Mouse (Mus musculus): Measurements from ENCODE around the gene Slc7a1. TPM values are rescaled to one million over a fixed set of nuclear protein-coding genes. Genes with fewer than 3 reads are reported as not detected.

Gene Slc7a1
- 16.2 and 17.3 TPM in 2 replicates for polyA plus RNA-seq (2015; fragmentation: Nextera tagmentation; extraction: Ambion mirVana)

DNA sequence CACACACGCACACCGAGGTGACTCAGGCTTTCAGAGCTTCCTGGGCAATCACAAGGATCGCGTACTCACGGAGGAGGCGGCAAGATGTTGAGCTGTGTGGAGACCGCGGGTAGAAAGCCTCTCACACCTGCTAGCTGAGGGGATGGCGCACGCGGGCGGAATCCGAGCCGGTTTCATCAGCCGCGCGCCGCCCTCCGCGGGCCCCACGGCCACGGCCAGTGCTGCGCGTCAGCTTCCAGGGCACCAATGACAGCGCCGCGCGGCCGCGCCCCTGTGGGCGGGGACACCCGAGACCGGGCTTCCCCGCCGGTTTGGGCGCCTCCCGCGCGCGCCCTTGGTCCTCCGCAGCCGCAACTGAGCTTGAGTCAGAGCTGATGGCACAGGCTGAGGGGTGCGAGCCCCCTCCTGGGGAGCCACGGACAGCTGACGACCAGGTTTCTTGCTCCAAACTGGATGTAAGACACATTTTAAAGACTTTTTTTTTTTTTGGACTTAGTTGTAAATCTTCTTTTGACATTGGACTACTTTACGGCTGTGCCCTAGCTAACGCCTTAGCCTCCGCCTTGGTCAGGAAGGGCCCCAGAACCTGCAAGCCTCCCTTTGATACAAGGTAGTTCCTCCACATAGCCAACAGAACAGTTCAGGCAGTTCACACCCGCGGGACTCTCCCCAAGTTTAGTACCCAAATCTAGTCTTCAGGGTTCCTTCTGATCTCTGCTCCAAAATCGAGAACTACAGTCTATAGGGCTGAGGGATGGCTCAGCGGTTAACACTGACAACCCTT is at the start of gene Slc7a1:
TSS of gene Slc7a1 (minus strand) at position 245 of the 784 bp plus-strand sequence.
- WGBS: 1% methylated on average over 52 of the region's 52 CpGs
- H3K9ac ChIP-seq: peak within 1 kb of the TSS; percentile 84
- H3K27ac ChIP-seq (replicated peaks): peak within 1 kb of the TSS; percentile 62
- peak within 1 kb of the TSS; percentile 69 for H3K4me3 ChIP-seq
- H3K9me3 ChIP-seq: no peaks in the 10 kb centered on the region
- H3K4me2 ChIP-seq: peak within 1 kb of the TSS; percentile 83
- peak; percentile 86 for ATAC-seq (ENCODE audit: extremely low read depth, insufficient number of reproducible peaks, low FRiP score, low TSS enrichment)
- H3K36me3 ChIP-seq: peaks cover 13% of the 10 kb centered on the region
- H3K4me1 ChIP-seq: peaks cover 20% of the 10 kb centered on the region
- peaks cover 9% of the 10 kb centered on the region; the same call in 1 of the 2 replicates for H3K27me3 ChIP-seq (replicated peaks)

DNA sequence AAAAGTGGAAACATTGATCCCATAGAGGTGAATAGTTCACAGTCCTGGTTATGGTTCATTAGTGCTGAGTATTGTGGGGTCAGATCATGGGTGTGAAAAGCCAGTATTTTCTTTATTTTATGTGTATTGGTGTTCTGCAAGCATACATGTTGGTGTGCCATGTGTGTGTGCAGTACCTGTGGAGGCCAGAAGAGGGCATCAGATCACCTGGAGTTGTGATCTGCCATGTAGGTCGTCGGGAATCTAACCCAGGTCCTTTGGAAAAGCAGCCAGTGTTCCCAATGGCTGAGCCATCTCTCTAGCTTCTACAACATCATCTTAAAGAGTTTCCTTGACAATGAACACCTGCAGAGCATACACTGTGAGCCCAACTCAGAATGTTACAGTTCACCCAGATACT is 45.3 kb upstream of the Slc7a1 start:
- H3K9ac ChIP-seq: no peak overlapping the region
- ATAC-seq (ENCODE audit: extremely low read depth, insufficient number of reproducible peaks, low FRiP score, low TSS enrichment): no peak

DNA sequence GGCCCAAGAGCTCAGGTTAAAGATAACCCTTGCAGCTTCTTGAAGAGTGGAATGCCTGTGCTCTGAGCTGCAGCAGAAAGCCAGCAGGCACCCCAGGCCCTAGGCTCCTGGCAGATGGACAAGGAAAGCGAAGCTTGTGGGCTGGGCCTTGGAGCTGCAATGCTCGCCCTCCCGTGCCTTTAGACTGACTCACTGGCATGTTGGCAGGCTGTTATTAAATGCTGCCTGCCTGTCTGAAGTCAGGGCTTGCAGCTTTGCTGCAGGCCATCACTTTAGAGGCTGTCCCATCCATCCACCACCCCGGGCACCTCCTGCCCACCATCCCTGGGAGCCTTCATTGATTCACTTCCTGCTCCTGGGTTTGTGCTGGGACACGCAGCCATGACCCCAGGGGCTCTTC is 44.0 kb upstream of the Slc7a1 start:
- Histone ChIP-seq H3K36me3 (no peaks in the 10 kb centered on the region), H3K4me3 (no peak overlapping the region), H3K9ac (no peak overlapping the region), H3K9me3 (peaks cover 6% of the 10 kb centered on the region; the same call in 1 of the 2 replicates), H3K27ac (replicated peaks) (peak overlapping the region; percentile 21), H3K4me2 (no peak overlapping the region), H3K4me1 (peaks cover 13% of the 10 kb centered on the region), H3K27me3 (replicated peaks) (no peaks in the 10 kb centered on the region)
- WGBS: 35% methylated on average over 5 of the region's 5 CpGs
- ATAC-seq (ENCODE audit: extremely low read depth, insufficient number of reproducible peaks, low FRiP score, low TSS enrichment): peak; percentile 37; the same call in 1 of the 2 replicates

More for the DNA sequence above, 45.3 kb upstream of the Slc7a1 start:
- Histone ChIP-seq H3K36me3 (no peaks in the 10 kb centered on the region), H3K9me3 (peaks cover 6% of the 10 kb centered on the region; the same call in 1 of the 2 replicates), H3K4me2 (no peak overlapping the region), H3K27ac (replicated peaks) (no peak overlapping the region), H3K27me3 (replicated peaks) (0 out of 2 replicates have a peak, but pooled peaks cover 1% of the 10 kb centered on the region), H3K4me1 (peaks cover 13% of the 10 kb centered on the region), H3K4me3 (no peak overlapping the region)
- WGBS: 89% methylated on average over 2 of the region's 2 CpGs

DNA sequence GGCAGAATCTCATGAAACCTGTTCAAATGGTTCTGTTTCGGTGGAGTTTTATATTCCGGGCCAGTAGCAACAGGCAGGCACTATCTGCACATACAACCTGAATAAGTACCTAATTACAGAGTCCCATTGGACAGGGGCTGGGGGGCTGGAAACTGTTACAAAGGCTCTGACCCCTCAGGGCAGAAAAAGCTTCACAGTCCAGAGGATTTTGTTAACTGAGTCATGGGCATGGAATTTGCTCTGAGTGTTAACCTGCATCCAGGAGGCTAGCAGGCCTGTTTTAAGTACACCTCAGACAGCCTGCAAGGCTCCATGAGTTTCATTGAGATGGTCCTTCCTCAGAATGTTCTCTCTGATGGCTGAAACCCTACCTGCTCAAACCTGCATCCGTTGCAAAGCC is 36.0 kb upstream of the Slc7a1 start:
- 78% methylated on average over 3 of the region's 3 CpGs for WGBS
- H3K9ac ChIP-seq: no peak overlapping the region
- ATAC-seq (ENCODE audit: extremely low read depth, insufficient number of reproducible peaks, low FRiP score, low TSS enrichment): no peak
- H3K36me3 ChIP-seq: no peaks in the 10 kb centered on the region
- H3K9me3 ChIP-seq: no peaks in the 10 kb centered on the region
- H3K27me3 ChIP-seq (replicated peaks): no peaks in the 10 kb centered on the region
- H3K4me3 ChIP-seq: no peak overlapping the region
- no peaks in the 10 kb centered on the region for H3K4me1 ChIP-seq
- no peak overlapping the region for H3K27ac ChIP-seq (replicated peaks)
- H3K4me2 ChIP-seq: no peak overlapping the region

DNA sequence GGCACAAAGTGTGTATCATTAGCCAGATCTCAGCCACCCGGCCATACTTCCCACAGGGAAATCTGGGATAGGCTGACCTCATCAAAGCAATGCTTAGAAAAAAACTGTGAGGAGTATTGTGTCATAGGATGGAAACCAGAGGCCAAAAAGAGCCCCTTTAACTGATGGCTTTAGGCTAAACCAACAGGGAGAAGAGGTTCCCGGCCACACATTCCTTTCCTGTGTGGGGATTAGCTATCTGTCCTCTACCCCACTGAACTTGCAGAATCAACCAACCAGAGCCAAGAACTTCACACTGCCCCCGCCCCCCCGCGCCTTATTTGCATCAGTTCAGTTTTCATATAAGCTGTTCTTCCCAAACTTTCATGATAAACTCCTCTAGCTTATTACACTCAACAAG is 32.4 kb upstream of the Slc7a1 start:
- Histone ChIP-seq H3K27ac (replicated peaks) (no peak overlapping the region), H3K4me2 (no peak overlapping the region), H3K9ac (no peak overlapping the region), H3K27me3 (replicated peaks) (no peaks in the 10 kb centered on the region), H3K9me3 (peaks cover 2% of the 10 kb centered on the region; the same call in 1 of the 2 replicates), H3K36me3 (no peaks in the 10 kb centered on the region), H3K4me3 (no peak overlapping the region), H3K4me1 (no peaks in the 10 kb centered on the region)
- 70% methylated on average over 5 of the region's 5 CpGs for WGBS
- ATAC-seq (ENCODE audit: extremely low read depth, insufficient number of reproducible peaks, low FRiP score, low TSS enrichment): no peak

DNA sequence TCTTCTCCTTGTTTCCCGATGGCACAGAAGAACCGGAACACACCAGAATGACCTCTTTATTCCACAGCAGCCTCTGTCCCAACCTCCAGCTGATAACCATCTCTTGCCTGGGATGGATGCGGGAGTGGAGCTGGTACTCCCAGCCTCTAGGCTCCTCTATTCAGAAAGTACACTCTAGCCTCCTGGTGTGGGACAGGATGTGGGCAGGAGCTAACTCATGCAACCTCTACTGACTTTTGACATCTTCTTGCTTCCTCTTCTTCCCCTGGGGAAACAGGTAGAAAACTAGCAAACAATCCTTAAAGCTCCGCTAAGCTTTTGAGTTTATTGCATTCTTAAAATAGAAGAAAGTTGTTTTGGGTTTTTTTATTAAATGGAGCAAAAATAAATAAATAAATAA is 29.1 kb upstream of the Slc7a1 start:
- Histone ChIP-seq H3K9ac (no peak overlapping the region), H3K4me2 (no peak overlapping the region), H3K27ac (replicated peaks) (no peak overlapping the region), H3K4me1 (no peaks in the 10 kb centered on the region), H3K9me3 (peaks cover 6% of the 10 kb centered on the region; the same call in 1 of the 2 replicates), H3K4me3 (no peak overlapping the region), H3K36me3 (no peaks in the 10 kb centered on the region), H3K27me3 (replicated peaks) (no peaks in the 10 kb centered on the region)
- no peak for ATAC-seq (ENCODE audit: extremely low read depth, insufficient number of reproducible peaks, low FRiP score, low TSS enrichment)
- WGBS: 75% methylated on average over 4 of the region's 4 CpGs

DNA sequence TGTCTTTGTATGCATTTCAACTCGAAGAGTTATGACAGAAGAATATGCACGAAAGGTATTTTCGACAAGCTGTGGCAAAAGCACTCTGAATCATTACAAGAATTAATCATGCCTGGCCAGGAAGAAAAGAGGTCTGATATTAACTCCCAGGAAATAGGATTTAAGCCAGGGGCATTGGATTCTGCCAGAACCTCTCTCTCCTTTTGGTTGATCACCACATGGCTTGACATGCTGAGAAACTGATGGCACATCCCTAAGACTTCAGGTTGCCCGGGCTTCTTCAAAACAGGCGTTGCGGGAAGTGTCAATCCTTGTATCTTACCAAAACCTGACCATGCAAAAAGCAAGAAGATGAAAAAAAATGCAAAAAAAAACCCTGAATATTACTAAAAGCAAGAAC is 25.4 kb upstream of the Slc7a1 start:
- H3K4me3 ChIP-seq: no peak overlapping the region
- H3K27ac ChIP-seq (replicated peaks): no peak overlapping the region
- H3K9ac ChIP-seq: no peak overlapping the region
- no peak for ATAC-seq (ENCODE audit: extremely low read depth, insufficient number of reproducible peaks, low FRiP score, low TSS enrichment)
- H3K27me3 ChIP-seq (replicated peaks): no peaks in the 10 kb centered on the region
- WGBS: 77% methylated on average over 6 of the region's 6 CpGs
- H3K36me3 ChIP-seq: no peaks in the 10 kb centered on the region
- H3K4me1 ChIP-seq: no peaks in the 10 kb centered on the region
- no peak overlapping the region for H3K4me2 ChIP-seq
- H3K9me3 ChIP-seq: peaks cover 6% of the 10 kb centered on the region; the same call in 1 of the 2 replicates

DNA sequence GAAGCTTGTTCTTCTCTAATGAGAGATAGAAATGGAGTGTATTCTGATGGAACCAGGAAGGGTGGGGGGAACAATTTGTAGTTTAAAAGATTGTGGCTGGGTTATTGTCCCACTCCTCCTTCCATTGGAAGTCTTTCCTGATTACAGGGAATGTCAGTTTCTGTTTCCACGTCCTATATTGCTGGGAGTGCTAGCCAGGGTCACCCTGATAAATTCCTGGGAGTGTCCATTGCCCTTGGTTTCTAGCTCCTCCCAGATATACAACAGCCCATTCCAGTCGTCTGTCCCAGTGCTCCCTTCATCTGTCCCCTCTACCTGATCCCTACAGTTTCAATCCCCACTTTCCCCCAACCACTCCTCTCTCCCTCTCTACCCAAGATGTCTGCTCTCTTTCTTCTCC is 21.6 kb upstream of the Slc7a1 start:
- no peak overlapping the region for H3K9ac ChIP-seq
- H3K36me3 ChIP-seq: no peaks in the 10 kb centered on the region
- WGBS: 27% methylated on average over 2 of the region's 2 CpGs
- H3K27ac ChIP-seq (replicated peaks): no peak overlapping the region
- H3K9me3 ChIP-seq: no peaks in the 10 kb centered on the region
- no peak for ATAC-seq (ENCODE audit: extremely low read depth, insufficient number of reproducible peaks, low FRiP score, low TSS enrichment)
- H3K4me1 ChIP-seq: peaks cover 11% of the 10 kb centered on the region
- H3K27me3 ChIP-seq (replicated peaks): no peaks in the 10 kb centered on the region
- no peak overlapping the region for H3K4me3 ChIP-seq
- no peak overlapping the region for H3K4me2 ChIP-seq

DNA sequence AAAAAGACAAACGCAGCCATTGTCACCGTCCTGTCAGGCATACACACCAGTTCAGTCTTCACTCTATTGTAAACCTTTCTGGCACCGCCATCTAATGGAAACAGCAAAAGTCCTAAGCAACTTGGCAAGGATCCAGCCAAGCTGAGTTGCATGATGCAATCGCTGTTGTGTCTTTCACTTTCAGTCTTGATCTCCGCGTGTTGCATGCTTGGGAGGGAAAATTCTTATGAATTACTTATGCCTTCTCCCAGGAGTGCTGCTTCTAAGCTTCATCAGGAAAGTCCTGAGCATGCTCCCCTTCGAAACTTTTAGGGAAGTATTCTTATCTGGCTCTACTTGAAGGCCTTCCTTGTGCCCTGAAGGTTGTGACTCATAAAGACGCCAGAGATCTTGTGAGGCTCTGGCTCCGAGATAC is 19.4 kb upstream of the Slc7a1 start:
- Histone ChIP-seq H3K9me3 (no peaks in the 10 kb centered on the region), H3K36me3 (no peaks in the 10 kb centered on the region), H3K4me1 (peaks cover 25% of the 10 kb centered on the region), H3K9ac (0 out of 2 replicates have a peak overlapping the region, but pooled peaks have one; percentile 8), H3K4me2 (peak overlapping the region; percentile 40), H3K27me3 (replicated peaks) (no peaks in the 10 kb centered on the region), H3K4me3 (no peak overlapping the region), H3K27ac (replicated peaks) (no peak overlapping the region)
- no peak for ATAC-seq (ENCODE audit: extremely low read depth, insufficient number of reproducible peaks, low FRiP score, low TSS enrichment)
- 60% methylated on average over 9 of the region's 9 CpGs for WGBS

DNA sequence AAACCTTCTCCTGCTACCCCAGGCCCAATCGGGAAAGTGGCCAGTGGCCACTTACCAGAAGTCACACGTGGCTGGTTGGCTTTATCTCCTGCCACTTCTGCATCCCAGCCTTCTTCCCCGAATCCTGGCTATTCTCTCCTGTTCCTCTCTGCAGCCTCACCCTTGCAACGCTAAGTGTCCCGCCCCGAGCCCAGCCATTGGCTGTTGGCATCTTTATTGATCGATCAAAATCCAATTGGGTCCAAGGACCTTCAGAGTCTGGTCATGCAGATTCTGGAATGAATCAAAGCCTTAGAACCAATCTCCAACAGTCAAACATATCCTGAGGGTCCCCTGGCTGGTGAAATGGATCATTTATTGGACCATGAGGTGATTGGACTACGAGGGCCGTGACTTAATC is 18.7 kb upstream of the Slc7a1 start:
- ATAC-seq (ENCODE audit: extremely low read depth, insufficient number of reproducible peaks, low FRiP score, low TSS enrichment): no peak
- no peak overlapping the region for H3K4me3 ChIP-seq
- H3K9ac ChIP-seq: no peak overlapping the region
- H3K9me3 ChIP-seq: no peaks in the 10 kb centered on the region
- no peaks in the 10 kb centered on the region for H3K36me3 ChIP-seq
- 84% methylated on average over 9 of the region's 9 CpGs for WGBS
- no peaks in the 10 kb centered on the region; the same call in 1 of the 2 replicates for H3K27me3 ChIP-seq (replicated peaks)
- peaks cover 27% of the 10 kb centered on the region for H3K4me1 ChIP-seq
- no peak overlapping the region for H3K27ac ChIP-seq (replicated peaks)
- H3K4me2 ChIP-seq: no peak overlapping the region

DNA sequence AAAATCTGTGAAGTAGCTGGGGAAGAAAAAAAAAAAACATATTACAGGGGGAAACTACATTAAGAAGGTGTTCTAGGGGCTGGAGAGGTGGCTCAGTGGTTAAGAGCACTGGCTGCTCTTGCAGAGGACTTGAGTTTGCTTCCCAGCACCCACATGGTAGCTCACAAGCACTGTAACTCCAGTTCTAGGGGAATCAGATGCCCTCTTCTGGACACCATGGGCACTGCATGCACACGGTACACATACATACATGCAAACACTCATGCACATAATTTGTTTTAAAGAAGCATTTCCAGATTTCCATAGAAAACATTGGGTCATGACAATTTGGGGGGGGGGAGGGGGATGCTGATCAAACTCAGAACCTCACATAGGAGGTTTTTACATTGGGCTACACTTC is 18.1 kb upstream of the Slc7a1 start:
- H3K9ac ChIP-seq: no peak overlapping the region
- no peaks in the 10 kb centered on the region for H3K9me3 ChIP-seq
- H3K27me3 ChIP-seq (replicated peaks): no peaks in the 10 kb centered on the region; the same call in 1 of the 2 replicates
- WGBS: 100% methylated on average over 1 of the region's 1 CpGs
- no peak overlapping the region for H3K4me3 ChIP-seq
- no peaks in the 10 kb centered on the region for H3K36me3 ChIP-seq
- peaks cover 27% of the 10 kb centered on the region for H3K4me1 ChIP-seq
- no peak overlapping the region for H3K27ac ChIP-seq (replicated peaks)
- ATAC-seq (ENCODE audit: extremely low read depth, insufficient number of reproducible peaks, low FRiP score, low TSS enrichment): no peak
- H3K4me2 ChIP-seq: no peak overlapping the region

DNA sequence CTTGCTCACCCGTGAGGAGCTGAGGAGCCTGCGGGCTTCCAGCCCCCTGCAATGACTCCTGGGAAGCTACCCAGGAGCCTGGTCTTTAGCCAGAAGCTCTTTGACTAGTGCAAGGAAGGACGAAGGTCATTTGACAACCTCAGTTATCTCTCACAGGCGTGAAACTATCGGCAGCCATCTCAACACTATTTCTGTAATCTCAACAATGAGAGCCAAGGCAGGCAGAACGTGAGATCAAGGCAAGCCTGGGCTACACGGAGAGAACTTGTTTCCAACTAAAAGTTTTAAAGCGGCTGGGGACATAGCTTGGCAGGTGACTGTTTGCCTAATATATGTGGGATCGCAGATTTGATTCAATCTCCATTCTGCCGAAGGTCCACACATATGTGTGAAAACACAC is 16.8 kb upstream of the Slc7a1 start:
- 31% methylated on average over 10 of the region's 10 CpGs for WGBS
- Histone ChIP-seq H3K4me3 (no peak overlapping the region), H3K9me3 (0 out of 2 replicates have a peak, but pooled peaks cover 4% of the 10 kb centered on the region), H3K27ac (replicated peaks) (no peak overlapping the region), H3K4me1 (peaks cover 27% of the 10 kb centered on the region), H3K27me3 (replicated peaks) (no peaks in the 10 kb centered on the region; the same call in 1 of the 2 replicates), H3K36me3 (no peaks in the 10 kb centered on the region), H3K9ac (no peak overlapping the region), H3K4me2 (no peak overlapping the region)
- no peak for ATAC-seq (ENCODE audit: extremely low read depth, insufficient number of reproducible peaks, low FRiP score, low TSS enrichment)

Data from heart, embryonic 13.5 days (tissue).